Mouse (Mus musculus) limb, embryonic 12.5 days (tissue): ENCODE results near the gene Gm17078. TPM values are rescaled to one million over a fixed set of nuclear protein-coding genes. Genes with fewer than 3 reads are reported as not detected.
"Not testable (repeated sequence)": the region's sequence is repeated elsewhere in the genome, so short reads cannot be mapped to it uniquely, and the experiment has no call there.

Experiments
- ATAC-seq: fragments of 200-750 bp; cut with Nextera tagmentation; 2 replicates; pipeline ENCODE4 v1.8.0; 2017; ENCODE audit warnings: low read depth, moderate TSS enrichment; ENCODE audit not compliant: insufficient number of reproducible peaks, insufficient read depth, low FRiP score, low TSS enrichment
- H3K27ac ChIP-seq: fragments of 300-500 bp; sonication (generic); 2 replicates; pipeline ENCODE4 v1.5.1; 2016; ENCODE audit warnings: mild to moderate bottlenecking, moderate library complexity
- H3K27me3 ChIP-seq: fragments of 300-500 bp; sonication (generic); 2 replicates; pipeline ENCODE4 v1.6.1; 2016; ENCODE audit warnings: mild to moderate bottlenecking, moderate library complexity
- H3K36me3 ChIP-seq: fragments of 300-500 bp; sonication (generic); 2 replicates; pipeline ENCODE4 v1.6.1; 2016; ENCODE audit warnings: mild to moderate bottlenecking, moderate library complexity
- H3K4me1 ChIP-seq: fragments of 300-500 bp; sonication (generic); replicated peaks from 2 replicates; pipeline ENCODE4 v1.6.1; 2016
- H3K4me2 ChIP-seq: fragments of 300-500 bp; sonication (generic); 2 replicates; pipeline ENCODE4 v1.6.1; 2016; ENCODE audit warnings: mild to moderate bottlenecking, moderate library complexity
- H3K4me3 ChIP-seq: fragments of 300-500 bp; sonication (generic); replicated peaks from 2 replicates; pipeline ENCODE4 v1.5.1; 2016; ENCODE audit warnings: mild to moderate bottlenecking
- H3K9ac ChIP-seq: fragments of 300-500 bp; sonication (generic); replicated peaks from 2 replicates; pipeline ENCODE4 v1.6.1; 2016; ENCODE audit warnings: mild to moderate bottlenecking, moderate library complexity
- H3K9me3 ChIP-seq: fragments of 300-500 bp; sonication (generic); 2 replicates; pipeline ENCODE4 v1.6.1; 2016; ENCODE audit warnings: mild to moderate bottlenecking, moderate library complexity
- WGBS: fragments of 180-500 bp; shearing (Covaris S2); methylation state at CpG from one replicate; pipeline ENCODE4 v1.1.7; 2016; 5-methylcytosine and 5-hydroxymethylcytosine counted together
- polyA plus RNA-seq: library from polyadenylated mRNA; unstranded; fragments of >200 nt; fragmentation: Nextera tagmentation; extraction: Ambion mirVana; gene quantifications from 2 replicates; pipeline ENCODE4 v1.2.1, GENCODE M21; 2016

Gene Gm17078
- not detected in 2 replicates for polyA plus RNA-seq

DNA sequence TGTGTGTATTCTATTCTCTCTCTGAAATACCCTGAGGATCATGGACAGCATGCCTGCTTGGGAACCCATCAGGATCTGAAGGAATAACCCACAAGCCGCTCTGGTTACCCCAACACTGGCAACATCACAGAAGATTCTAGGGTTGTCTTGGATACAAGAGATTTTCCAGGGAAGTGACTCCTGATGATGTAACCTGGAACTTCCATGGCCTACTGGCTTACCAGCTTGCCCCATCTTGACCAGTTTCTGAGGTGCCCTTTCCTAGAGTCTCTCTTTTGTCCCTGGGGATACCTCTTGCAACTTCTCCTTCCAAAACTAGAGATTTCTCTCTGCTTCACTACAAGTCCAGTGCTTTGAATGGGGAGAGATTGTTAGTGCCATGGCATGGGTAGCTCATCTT lies at the start of gene Gm17078:
Gene Gm17078, minus strand, starts transcription at position 101 of the 400 bp plus-strand sequence.
- no peak within 1 kb of the TSS for H3K27ac ChIP-seq
- H3K4me1 ChIP-seq: no peaks in the 10 kb centered on the region
- ATAC-seq: no peak
- H3K4me2 ChIP-seq: no peak within 1 kb of the TSS
- 84% methylated on average over 1 of the region's 1 CpGs for WGBS
- no peak within 1 kb of the TSS for H3K4me3 ChIP-seq
- H3K9me3 ChIP-seq: no peaks in the 10 kb centered on the region
- H3K27me3 ChIP-seq: no peaks in the 10 kb centered on the region
- no peaks in the 10 kb centered on the region for H3K36me3 ChIP-seq
- no peak within 1 kb of the TSS for H3K9ac ChIP-seq

DNA sequence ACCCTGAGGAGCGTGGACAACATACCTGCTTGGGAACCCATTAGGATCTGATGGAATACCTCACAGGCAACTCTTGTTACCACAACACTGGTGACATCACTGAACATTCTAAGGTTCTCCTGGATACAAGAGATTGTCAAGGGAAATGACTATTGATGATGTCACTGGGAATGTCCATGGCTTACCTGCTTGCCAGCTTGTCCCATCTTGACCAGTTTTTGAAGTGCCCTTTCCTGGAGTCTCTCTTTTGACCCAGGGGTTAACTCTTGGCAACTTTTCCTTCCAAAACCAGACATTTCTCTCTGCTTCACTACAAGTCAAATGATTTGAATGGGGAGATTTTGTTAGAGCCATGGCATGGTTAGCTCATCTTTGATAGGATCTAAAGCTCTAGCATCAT lies 24.5 kb upstream of the Gm17078 start, which contains the start of gene Gm4181:
Gene Gm4181, minus strand, starts transcription at position 101 of the 400 bp plus-strand sequence.
- H3K9me3 ChIP-seq, H3K4me3 ChIP-seq, H3K4me2 ChIP-seq, ATAC-seq, H3K27me3 ChIP-seq, H3K36me3 ChIP-seq, H3K27ac ChIP-seq, H3K9ac ChIP-seq, H3K4me1 ChIP-seq: not testable (repeated sequence)
- 88% methylated on average over 1 of the region's 1 CpGs for WGBS

DNA sequence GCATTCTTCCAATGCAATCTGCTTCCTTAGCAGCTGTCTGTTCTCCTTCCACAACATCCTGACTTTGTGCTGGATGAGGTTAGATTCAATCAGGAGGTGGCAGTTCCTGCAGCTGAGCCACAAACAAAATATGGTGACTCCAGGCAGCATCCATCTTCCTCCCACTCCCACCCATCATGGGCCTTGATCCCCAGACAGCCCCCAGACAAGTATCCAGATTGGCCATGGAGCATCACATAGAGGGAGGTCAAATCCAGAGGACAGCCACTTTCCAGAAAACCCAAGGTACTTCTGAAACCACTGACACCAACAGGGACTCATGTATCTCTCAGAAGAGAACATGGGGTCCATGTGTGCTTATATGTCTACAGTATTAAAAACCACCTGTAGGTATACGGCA lies 21.3 kb upstream of the Gm17078 start:
- ATAC-seq, H3K4me2 ChIP-seq: not testable (repeated sequence)
- WGBS: 88% methylated on average over 1 of the region's 1 CpGs

DNA sequence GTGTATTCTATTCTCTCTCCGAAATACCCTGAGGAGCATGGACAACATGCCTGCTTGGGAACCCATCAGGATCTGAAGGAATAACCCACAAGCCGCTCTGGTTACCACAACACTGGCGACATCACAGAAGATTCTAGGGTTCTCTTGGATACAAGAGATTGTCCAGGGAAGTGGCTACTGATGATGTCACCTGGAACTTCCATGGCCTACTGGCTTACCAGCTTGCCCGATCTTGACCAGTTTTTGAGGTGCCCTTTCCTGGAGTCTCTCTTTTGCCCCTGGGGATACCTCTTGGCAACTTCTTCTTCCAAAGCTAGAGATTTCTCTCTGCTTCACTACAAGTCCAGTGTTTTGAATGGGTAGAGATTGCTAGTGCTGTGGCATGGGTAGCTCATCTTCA lies 19.1 kb downstream of the Gm17078 start, which contains the start of gene Gm17174:
Gene Gm17174, minus strand, starts transcription at position 101 of the 400 bp plus-strand sequence.
- not testable (repeated sequence) for H3K9ac ChIP-seq, H3K36me3 ChIP-seq, H3K27ac ChIP-seq, H3K4me2 ChIP-seq, ATAC-seq, H3K4me1 ChIP-seq, H3K9me3 ChIP-seq, H3K27me3 ChIP-seq, H3K4me3 ChIP-seq
- WGBS: 96% methylated on average over 4 of the region's 4 CpGs

More for the DNA sequence above, 21.3 kb upstream of the Gm17078 start:
- not testable (repeated sequence) for H3K27me3 ChIP-seq, H3K36me3 ChIP-seq, H3K9me3 ChIP-seq, H3K9ac ChIP-seq, H3K4me1 ChIP-seq, H3K27ac ChIP-seq, H3K4me3 ChIP-seq

DNA sequence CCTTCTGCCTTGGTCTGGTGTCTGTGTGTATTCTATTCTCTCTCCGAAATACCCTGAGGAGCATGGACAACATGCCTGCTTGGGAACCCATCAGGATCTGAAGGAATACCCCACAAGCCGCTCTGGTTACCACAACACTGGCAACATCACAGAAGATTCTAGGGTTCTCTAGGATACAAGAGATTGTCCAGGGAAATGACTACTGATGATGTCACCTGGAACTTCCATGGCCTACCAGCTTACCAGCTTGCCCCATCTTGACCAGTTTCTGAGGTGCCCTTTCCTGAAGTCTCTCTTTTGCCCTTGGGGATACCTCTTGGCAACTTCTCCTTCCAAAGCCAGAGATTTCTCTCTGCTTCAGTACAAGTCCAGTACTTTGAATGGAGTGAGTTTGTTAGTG lies 37.1 kb downstream of the Gm17078 start, which contains the start of gene Gm17175:
Gene Gm17175, minus strand, starts transcription at position 101 of the 400 bp plus-strand sequence.
- not testable (repeated sequence) for ATAC-seq, H3K27ac ChIP-seq, H3K4me2 ChIP-seq, H3K36me3 ChIP-seq, H3K9me3 ChIP-seq, H3K4me1 ChIP-seq, H3K9ac ChIP-seq, H3K27me3 ChIP-seq, H3K4me3 ChIP-seq
- WGBS: 96% methylated on average over 2 of the region's 2 CpGs

Other genes starting within 250 kb of the Gm17078 start
- gene Gm7247, start 249.6 kb downstream of the Gm17078 start, polyA plus RNA-seq: not detected in 2 replicates
- gene Vmn2r88, start 200.5 kb downstream of the Gm17078 start, polyA plus RNA-seq: not detected in 2 replicates
- not detected in 2 replicates for gene Vmn2r89, start 159.5 kb downstream of the Gm17078 start, polyA plus RNA-seq
- not detected in 2 replicates for gene Gm5622, start 58.5 kb downstream of the Gm17078 start, polyA plus RNA-seq
- not detected in 2 replicates for gene Gm17175, start 37.2 kb downstream of the Gm17078 start, polyA plus RNA-seq
- gene Gm17174, start 19.2 kb downstream of the Gm17078 start, polyA plus RNA-seq: not detected in 2 replicates
- not detected in 2 replicates for gene Gm4181, start 24.4 kb upstream of the Gm17078 start, polyA plus RNA-seq
- not detected in 2 replicates for gene Gm17079, start 84.2 kb upstream of the Gm17078 start, polyA plus RNA-seq
- gene Gm5800, start 105.9 kb upstream of the Gm17078 start, polyA plus RNA-seq: not detected in 2 replicates
- gene Ang4, start 162.3 kb upstream of the Gm17078 start, polyA plus RNA-seq: not detected in 2 replicates
- gene AY358078, start 188.7 kb upstream of the Gm17078 start, polyA plus RNA-seq: not detected in 2 replicates
- not detected in 2 replicates for gene Ear6, start 242.4 kb upstream of the Gm17078 start, polyA plus RNA-seq